Mouse (Mus musculus) limb, embryonic 10.5 days (tissue): Measurements from ENCODE around the gene Gm9780. TPM values are rescaled to one million over a fixed set of nuclear protein-coding genes. Genes with fewer than 3 reads are reported as not detected.
"Not testable (repeated sequence)": the region's sequence is repeated elsewhere in the genome, so short reads cannot be mapped to it uniquely, and the experiment has no call there.

Experiments
- DNase-seq: peaks from one replicate; pipeline ENCODE4 v3.0.0-alpha.2; 2017; ENCODE audit warnings: low spot score
- H3K27ac ChIP-seq: fragments of 300-500 bp; sonication (generic); 2 replicates; pipeline ENCODE4 v1.5.1; 2016; ENCODE audit warnings: mild to moderate bottlenecking
- H3K27me3 ChIP-seq: fragments of 300-500 bp; sonication (generic); 2 replicates; pipeline ENCODE4 v1.6.1; 2016; ENCODE audit warnings: low read depth, mild to moderate bottlenecking; ENCODE audit not compliant: poor library complexity, severe bottlenecking
- H3K36me3 ChIP-seq: fragments of 300-500 bp; sonication (generic); 2 replicates; pipeline ENCODE4 v1.6.1; 2016; ENCODE audit warnings: mild to moderate bottlenecking, moderate library complexity
- H3K4me1 ChIP-seq: fragments of 300-500 bp; sonication (generic); 2 replicates; pipeline ENCODE4 v1.6.1; 2016
- H3K4me3 ChIP-seq: fragments of 300-500 bp; sonication (generic); 2 replicates; pipeline ENCODE4 v1.5.1; 2016; ENCODE audit warnings: mild to moderate bottlenecking, moderate library complexity
- H3K9me3 ChIP-seq: fragments of 300-500 bp; sonication (generic); replicated peaks from 2 replicates; pipeline ENCODE4 v1.6.1; 2016; ENCODE audit warnings: mild to moderate bottlenecking
- WGBS: fragments of 180-500 bp; shearing (Covaris S2); methylation state at CpG from one replicate; pipeline ENCODE4 v1.1.7; 2016; 5-methylcytosine and 5-hydroxymethylcytosine counted together
- polyA plus RNA-seq: library from polyadenylated mRNA; unstranded; fragments of >200 nt; fragmentation: Nextera tagmentation; extraction: Ambion mirVana; gene quantifications from 2 replicates; pipeline ENCODE4 v1.2.1, GENCODE M21; 2016

Gm9780 gene
- polyA plus RNA-seq, result not detected in 2 replicates

GRCm38 (mm10) chr14:26042611-26043010, at the start of gene Gm9780:
TSS of gene Gm9780 (minus strand) at chr14:26042711.
- DNase-seq, H3K4me1 ChIP-seq, H3K27me3 ChIP-seq, H3K4me3 ChIP-seq, H3K9me3 ChIP-seq, H3K36me3 ChIP-seq, H3K27ac ChIP-seq: not testable (repeated sequence)
- no CpG with 5 or more reads among the region's 26 CpGs for WGBS

DNA sequence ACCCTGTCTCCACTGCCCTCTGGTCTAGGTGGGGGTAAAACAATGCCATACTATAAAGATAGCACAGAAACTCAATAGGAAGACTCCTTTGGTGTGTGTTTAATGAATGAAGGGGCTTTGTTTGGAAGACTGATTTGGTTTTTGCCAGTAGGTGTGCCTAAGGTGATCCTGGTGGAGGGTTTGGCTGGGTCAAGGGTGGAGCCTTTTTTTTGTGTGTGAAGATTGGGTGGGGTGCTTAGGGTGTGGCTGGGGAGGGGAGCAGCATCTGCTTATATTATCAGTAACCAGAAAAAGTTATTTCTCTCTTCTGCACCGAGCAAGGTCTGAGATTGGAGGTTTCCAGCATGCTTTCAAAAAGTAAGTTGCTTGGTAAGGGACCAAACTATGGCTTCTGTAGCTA, 39.5 kb upstream of the Gm9780 start, which contains the start of gene Cphx3:
Gene Cphx3, plus strand, starts transcription at position 301 of the 400 bp plus-strand sequence.
- no CpG with 5 or more reads among the region's 1 CpGs for WGBS
- not testable (repeated sequence) for H3K36me3 ChIP-seq, H3K9me3 ChIP-seq, H3K27me3 ChIP-seq, DNase-seq, H3K4me1 ChIP-seq, H3K27ac ChIP-seq, H3K4me3 ChIP-seq

- not testable (repeated sequence) for H3K9me3 ChIP-seq, H3K27ac ChIP-seq, H3K4me3 ChIP-seq, DNase-seq, H3K4me1 ChIP-seq, H3K27me3 ChIP-seq, H3K36me3 ChIP-seq
- no CpG with 5 or more reads among the region's 6 CpGs for WGBS
These were observed 38.7 kb upstream of the Gm9780 start, which contains the start of gene Cphx2 for GRCm38 (mm10) chr14:26081216-26081615. TSS of gene Cphx2 (plus strand) at chr14:26081516.

DNA sequence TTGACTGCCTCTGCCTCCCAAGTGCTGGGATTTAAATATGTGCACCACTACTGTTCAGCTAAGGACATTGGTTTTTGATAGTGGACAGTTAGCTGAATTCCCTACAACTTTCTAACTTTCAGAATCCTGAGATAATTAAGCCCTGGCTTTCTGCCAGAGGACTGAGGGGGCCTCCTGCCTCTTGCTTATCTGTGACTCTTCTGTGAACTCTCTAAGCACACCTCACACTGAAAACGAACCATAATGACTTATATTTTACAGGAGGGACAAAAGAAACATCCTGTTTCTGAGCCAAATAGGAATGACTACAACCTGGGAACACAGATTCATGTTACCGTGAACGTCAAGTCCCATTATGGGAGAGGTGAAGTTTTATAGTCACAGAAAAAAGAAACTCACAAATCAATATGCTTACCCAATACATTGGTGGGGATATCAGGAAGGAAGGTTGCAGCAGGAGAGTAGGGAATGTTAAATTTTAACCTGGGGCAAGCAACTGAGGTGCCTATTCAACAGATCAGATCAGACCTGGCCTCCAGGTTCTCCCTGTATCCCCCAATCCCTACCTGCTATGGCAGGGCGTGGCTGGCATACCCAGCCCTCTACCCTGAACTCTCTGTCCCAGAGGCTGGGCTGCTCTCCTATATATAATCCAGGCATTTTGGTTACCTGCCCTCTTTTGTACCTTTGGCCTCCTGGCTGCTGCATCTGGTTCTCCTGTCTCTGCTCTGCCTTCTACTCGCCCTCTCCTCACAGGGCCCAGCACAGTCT, 34.3 kb upstream of the Gm9780 start:
- H3K27ac ChIP-seq, DNase-seq, H3K4me1 ChIP-seq, H3K36me3 ChIP-seq, H3K9me3 ChIP-seq, H3K27me3 ChIP-seq, H3K4me3 ChIP-seq: not testable (repeated sequence)
- WGBS, result no CpG with 5 or more reads among the region's 5 CpGs

DNA sequence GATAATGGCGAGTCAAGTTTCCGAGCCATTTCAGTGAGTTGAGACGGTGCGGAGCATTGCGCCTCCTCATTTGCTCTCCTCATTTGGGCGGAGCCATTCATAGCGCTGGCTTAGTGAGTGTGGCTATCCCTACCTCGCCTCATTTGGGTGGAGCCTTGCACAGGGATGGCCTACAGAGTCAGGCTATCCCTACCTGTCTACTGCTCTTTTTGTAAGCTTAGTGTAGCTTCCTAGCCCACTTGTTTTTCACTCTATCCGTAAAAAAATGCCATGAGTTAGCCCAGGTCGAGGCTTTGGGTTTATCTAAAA, 24.8 kb upstream of the Gm9780 start, which contains the start of gene Tmem254c:
Gene Tmem254c, minus strand, starts transcription at position 31 of the 309 bp plus-strand sequence.
- not testable (repeated sequence) for H3K27me3 ChIP-seq, H3K9me3 ChIP-seq, H3K36me3 ChIP-seq, H3K4me1 ChIP-seq, H3K4me3 ChIP-seq, DNase-seq, H3K27ac ChIP-seq
- WGBS, result no CpG with 5 or more reads among the region's 10 CpGs

- WGBS, result no CpG with 5 or more reads among the region's 44 CpGs
- not testable (repeated sequence) for H3K4me3 ChIP-seq, H3K36me3 ChIP-seq, H3K4me1 ChIP-seq, H3K27me3 ChIP-seq, H3K9me3 ChIP-seq, DNase-seq, H3K27ac ChIP-seq
These were observed 24.2 kb upstream of the Gm9780 start for GRCm38 (mm10) chr14:26066574-26067324.

GRCm38 (mm10) chr14:26059362-26059761, 16.9 kb upstream of the Gm9780 start:
- not testable (repeated sequence) for H3K4me1 ChIP-seq, H3K27ac ChIP-seq, H3K4me3 ChIP-seq, H3K9me3 ChIP-seq, H3K36me3 ChIP-seq, DNase-seq, H3K27me3 ChIP-seq
- no CpG with 5 or more reads among the region's 6 CpGs for WGBS

GRCm38 (mm10) chr14:26058184-26058583, 15.7 kb upstream of the Gm9780 start:
- not testable (repeated sequence) for H3K36me3 ChIP-seq, DNase-seq, H3K4me3 ChIP-seq, H3K27ac ChIP-seq, H3K27me3 ChIP-seq, H3K9me3 ChIP-seq, H3K4me1 ChIP-seq
- no CpG with 5 or more reads among the region's 3 CpGs for WGBS

GRCm38 (mm10) chr14:26048767-26049166, 6.3 kb upstream of the Gm9780 start:
- not testable (repeated sequence) for H3K36me3 ChIP-seq, H3K4me1 ChIP-seq, H3K27me3 ChIP-seq, H3K27ac ChIP-seq, DNase-seq, H3K4me3 ChIP-seq, H3K9me3 ChIP-seq
- WGBS, result no CpG with 5 or more reads among the region's 9 CpGs

GRCm38 (mm10) chr14:26047026-26047425, 4.5 kb upstream of the Gm9780 start:
- not testable (repeated sequence) for H3K9me3 ChIP-seq, H3K4me1 ChIP-seq, H3K4me3 ChIP-seq, DNase-seq, H3K27ac ChIP-seq, H3K36me3 ChIP-seq, H3K27me3 ChIP-seq
- WGBS, result no CpG with 5 or more reads among the region's 8 CpGs

GRCm38 (mm10) chr14:26045007-26045406, 2.5 kb upstream of the Gm9780 start:
- H3K4me3 ChIP-seq, H3K9me3 ChIP-seq, DNase-seq, H3K27ac ChIP-seq, H3K4me1 ChIP-seq, H3K27me3 ChIP-seq, H3K36me3 ChIP-seq: not testable (repeated sequence)
- no CpG with 5 or more reads among the region's 5 CpGs for WGBS

DNA sequence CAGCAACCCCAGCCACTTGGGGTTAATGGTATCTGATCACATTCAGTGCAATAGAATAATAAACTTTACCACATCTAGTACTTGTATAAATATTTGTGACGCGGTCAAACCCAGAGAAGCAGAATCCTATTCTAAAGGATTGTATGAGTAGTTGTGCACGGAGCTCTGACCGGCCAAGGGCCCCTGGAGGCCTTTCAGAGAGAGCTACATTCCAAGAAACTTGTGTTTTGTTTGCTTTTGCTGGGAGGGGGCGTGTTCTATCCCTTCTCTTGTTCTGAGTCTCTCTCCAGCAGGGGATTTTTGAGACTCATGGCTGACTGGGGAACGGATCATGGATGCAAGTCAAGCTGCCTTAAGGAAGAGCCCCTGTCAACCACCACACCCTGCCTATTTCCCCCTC, 7.1 kb downstream of the Gm9780 start:
- H3K4me3 ChIP-seq, H3K9me3 ChIP-seq, DNase-seq, H3K27ac ChIP-seq, H3K27me3 ChIP-seq, H3K36me3 ChIP-seq, H3K4me1 ChIP-seq: not testable (repeated sequence)
- WGBS, result no CpG with 5 or more reads among the region's 6 CpGs

DNA sequence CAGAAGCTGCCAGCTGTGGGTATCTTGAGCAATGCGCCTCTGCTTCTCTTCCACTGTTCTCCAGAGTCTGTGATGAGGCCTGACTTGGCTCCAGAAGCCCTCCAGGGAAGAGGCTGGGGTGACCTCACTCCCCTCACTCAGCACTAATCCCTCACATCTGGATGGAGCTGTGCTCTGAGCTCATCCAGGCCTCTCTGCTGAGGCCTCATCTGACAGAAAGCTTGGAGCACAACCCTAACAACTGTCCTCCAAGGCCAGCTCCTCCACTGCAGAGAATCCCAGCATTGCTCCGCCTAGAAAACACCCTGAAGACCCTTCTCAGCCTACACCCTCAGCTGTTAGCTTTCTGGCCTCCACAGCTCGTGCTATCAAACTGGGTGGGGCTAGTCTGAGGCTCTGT, 8.1 kb downstream of the Gm9780 start:
- WGBS, result no CpG with 5 or more reads among the region's 3 CpGs
- not testable (repeated sequence) for H3K4me3 ChIP-seq, H3K27ac ChIP-seq, H3K27me3 ChIP-seq, H3K36me3 ChIP-seq, H3K9me3 ChIP-seq, DNase-seq, H3K4me1 ChIP-seq
